Mouse (Mus musculus) CD4-positive, CD25-positive, alpha-beta regulatory T cell, adult 4 months (primary cell): ENCODE measurements at regions not wholly inside any gene's neighbourhood (a gene's known extent, or its start where the extent isn't known, plus 50 kb on each side); places are given as distances from the start of the nearest gene placed in this dataset.

Source experiments
- ATAC-seq: one replicate; pipeline ENCODE4 v1.8.0; 2017

DNA sequence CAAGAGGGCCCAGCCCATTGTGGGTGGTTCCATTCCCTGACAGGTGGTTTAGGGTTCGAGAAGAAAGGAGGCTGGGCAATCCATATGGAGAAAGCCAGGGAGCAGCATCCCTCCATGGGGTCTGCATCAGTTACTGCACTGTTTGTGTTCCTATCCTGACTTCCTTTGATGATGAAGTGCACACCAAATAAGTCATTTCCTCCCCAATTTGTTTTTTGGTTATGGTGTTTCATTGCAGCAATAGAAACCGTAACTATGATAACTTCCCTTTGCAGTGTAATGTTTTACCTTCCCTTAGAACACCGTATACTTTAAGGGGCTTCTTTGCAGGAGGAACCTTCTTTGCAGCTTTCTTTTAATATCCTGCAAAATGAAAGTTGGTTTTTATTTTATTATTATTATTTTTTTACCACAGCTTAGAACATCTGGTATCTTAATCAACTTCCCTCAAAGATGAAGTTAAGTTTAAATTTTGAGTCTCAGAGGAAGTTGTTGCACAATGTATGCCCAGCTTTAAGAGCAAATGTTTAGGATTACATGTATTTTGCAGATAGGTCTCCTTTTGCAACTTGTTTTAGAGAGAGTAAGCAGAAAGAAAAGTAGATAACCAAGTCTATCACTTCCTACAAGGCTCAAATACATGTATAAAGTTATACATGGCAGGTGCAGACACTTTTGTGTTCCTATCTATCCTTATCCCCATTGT, 1059.1 kb downstream of the Diaph2 start:
- ATAC-seq = peak; percentile 74

DNA sequence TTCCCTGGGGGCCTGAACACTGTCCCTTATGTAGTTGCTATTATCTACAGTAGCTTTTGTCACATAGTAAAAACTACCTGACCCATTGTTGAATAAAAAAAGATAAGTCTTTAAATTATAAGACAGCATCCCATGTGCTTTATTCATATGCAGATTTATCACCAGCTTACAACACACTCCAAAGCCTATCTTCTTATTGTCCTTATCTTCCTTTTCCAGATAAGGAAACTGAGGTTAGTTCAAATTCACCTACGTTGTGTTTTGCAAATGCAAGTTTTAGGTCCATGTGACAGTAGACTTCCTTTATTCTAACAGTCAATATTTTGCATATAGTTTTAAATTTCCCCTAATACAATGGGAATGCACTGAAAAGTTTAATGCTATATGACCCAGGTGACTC, 1069.4 kb downstream of the Diaph2 start:
- no peak for ATAC-seq

GRCm38 (mm10) chrX:130819707-130820106, 1070.2 kb downstream of the Diaph2 start:
- ATAC-seq = no peak

DNA sequence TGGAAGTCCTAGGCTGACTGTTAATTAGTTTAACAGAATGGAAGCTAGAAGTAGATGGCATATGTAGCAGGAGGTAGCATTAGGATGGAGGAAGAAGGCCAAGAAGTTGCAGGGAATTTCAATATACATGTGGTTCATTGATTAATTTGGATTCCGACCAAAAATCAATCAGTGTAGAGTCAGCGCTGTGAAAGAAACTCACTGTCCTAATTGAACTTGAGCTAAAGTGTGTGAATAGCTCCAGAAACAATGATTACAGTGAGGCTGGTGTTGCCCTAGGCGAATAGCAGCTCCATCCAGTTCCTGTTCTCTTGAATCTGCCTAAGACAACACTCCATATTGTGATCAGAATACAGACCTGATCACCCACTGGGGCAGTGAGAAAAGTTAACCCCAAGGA, 1070.6 kb downstream of the Diaph2 start:
- ATAC-seq = no peak

- peak; percentile 72 for ATAC-seq
Measured at GRCm38 (mm10) chrX:130823943-130824342, 1074.4 kb downstream of the Diaph2 start.

GRCm38 (mm10) chrX:130835835-130836234, 1086.3 kb downstream of the Diaph2 start:
- ATAC-seq = no peak

DNA sequence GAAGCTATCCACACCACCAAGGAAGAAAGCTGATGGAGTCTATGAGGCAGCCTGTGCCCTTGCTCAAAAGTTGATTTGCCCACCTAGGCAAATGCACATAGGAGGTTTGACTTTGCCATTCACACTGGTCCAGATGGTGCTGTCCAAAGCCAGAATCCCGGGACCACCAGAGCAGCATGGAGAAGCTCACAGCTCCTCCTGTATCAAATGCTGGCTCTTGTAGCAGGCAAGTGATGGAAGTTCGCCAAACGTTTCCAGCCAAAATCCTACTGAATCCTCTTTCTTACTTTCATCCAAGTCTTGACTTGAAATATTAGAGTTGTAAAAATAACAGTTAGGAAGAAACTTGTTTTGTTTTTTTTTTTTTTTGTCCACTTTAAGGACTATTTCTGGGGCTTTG, 1093.6 kb downstream of the Diaph2 start:
- no peak for ATAC-seq

DNA sequence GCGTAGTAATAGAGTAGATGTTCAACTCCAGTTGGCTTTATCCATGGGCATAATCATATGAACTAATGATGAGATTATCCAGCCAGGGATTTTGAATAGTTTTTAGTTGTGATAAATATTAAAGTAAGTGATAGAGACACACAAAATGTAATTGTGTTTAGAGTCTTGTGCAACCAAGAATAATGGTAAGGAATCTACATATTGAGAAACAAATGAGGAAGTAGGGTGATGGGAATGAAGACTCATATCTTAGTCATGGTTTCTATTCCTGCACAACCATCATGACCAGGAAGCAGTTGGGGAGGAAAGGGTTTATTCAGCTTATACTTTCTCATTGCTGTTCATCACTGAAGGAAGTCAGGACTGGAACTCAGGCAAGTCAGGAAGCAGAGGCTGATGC, 1117.0 kb downstream of the Diaph2 start:
- no peak for ATAC-seq

- ATAC-seq = no peak
Measured at GRCm38 (mm10) chrX:130874157-130874556, 1124.6 kb downstream of the Diaph2 start.

- ATAC-seq = no peak
Measured at GRCm38 (mm10) chrX:130875289-130875688, 1125.7 kb downstream of the Diaph2 start.

GRCm38 (mm10) chrX:130876120-130876519, 1126.6 kb downstream of the Diaph2 start:
- ATAC-seq = peak; percentile 32
